Mouse (Mus musculus): ENCODE results near the gene Kcnh2.

DNA sequence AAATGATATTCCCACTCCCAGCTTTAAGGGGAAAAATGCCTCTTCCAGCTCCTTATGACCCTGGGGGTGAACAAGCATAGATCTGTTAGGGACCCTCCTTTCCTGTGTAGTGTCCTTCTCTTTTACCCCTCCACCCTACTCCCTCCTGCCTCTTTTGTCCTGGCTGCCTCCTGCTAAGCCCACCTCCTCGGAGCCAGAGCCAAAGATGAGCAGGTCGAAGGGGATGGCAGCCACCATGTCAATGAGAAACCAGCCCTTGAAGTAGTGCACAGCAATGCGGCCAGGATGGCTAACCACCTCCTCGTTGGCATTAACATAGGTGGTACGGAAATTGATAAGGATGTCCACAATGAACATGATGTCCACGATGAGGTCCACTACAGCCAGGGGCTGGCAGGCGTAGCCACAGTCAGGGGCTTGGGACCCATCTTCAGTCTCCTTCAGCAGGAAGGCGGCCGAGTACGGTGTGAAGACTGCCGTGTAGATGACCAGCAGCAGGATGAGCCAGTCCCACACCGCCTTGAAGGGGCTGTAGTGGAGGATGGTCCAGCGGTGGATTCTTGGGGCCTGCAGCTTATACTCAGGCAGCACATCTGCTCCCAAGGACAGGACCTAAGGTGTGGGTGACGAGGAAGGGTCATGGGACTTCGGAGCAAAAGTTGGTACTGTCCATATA is 25.1 kb downstream of the Kcnh2 start:
- TF ChIP-seq CTCF (IDR thresholded peaks at IDR 0.05; ENCODE audit: borderline replicate concordance, insufficient read depth, low read length) (no peak), POLR2A (IDR thresholded peaks at IDR 0.05; ENCODE audit: low read depth, low read length) (no peak)
